Mouse (Mus musculus): ENCODE results near the gene Cdc25b. TPM values are rescaled to one million over a fixed set of nuclear protein-coding genes. Genes with fewer than 3 reads are reported as not detected.

Cdc25b gene
- polyA plus RNA-seq, 1 experiment from 2014 or later: 236 TPM

- ATAC-seq (ENCODE audit: insufficient read depth): no peak
- Histone ChIP-seq H3K36me3 (replicated peaks) (peaks cover 79% of the 10 kb centered on the region), H3K4me3 (replicated peaks) (no peak overlapping the region), H3K27me3 (no peaks in the 10 kb centered on the region), H3K9ac (no peak overlapping the region), H3K4me2 (no peak overlapping the region), H3K9me3 (replicated peaks) (no peaks in the 10 kb centered on the region), H3K27ac (replicated peaks) (no peak overlapping the region), H3K4me1 (replicated peaks) (peaks cover 28% of the 10 kb centered on the region)
- WGBS (ENCODE audit: insufficient replicate concordance): 78% methylated on average over 2 of the region's 2 CpGs
Observed at GRCm38 (mm10) chr2:131145536-131145935, 41.2 kb upstream of the Cdc25b start.

GRCm38 (mm10) chr2:131146193-131147042 is 40.3 kb upstream of the Cdc25b start:
- Histone ChIP-seq H3K27me3 (no peaks in the 10 kb centered on the region), H3K9ac (no peak overlapping the region), H3K4me1 (replicated peaks) (peaks cover 29% of the 10 kb centered on the region), H3K9me3 (replicated peaks) (no peaks in the 10 kb centered on the region), H3K36me3 (replicated peaks) (peaks cover 88% of the 10 kb centered on the region), H3K4me3 (replicated peaks) (no peak overlapping the region), H3K4me2 (no peak overlapping the region), H3K27ac (replicated peaks) (no peak overlapping the region)
- ATAC-seq (ENCODE audit: insufficient read depth): no peak
- 78% methylated on average over 21 of the region's 21 CpGs for WGBS (ENCODE audit: insufficient replicate concordance)

- H3K4me2 ChIP-seq: no peak overlapping the region
- no peaks in the 10 kb centered on the region for H3K9me3 ChIP-seq (replicated peaks)
- H3K9ac ChIP-seq: no peak overlapping the region
- H3K4me3 ChIP-seq (replicated peaks): no peak overlapping the region
- no peaks in the 10 kb centered on the region for H3K27me3 ChIP-seq
- peaks cover 94% of the 10 kb centered on the region for H3K36me3 ChIP-seq (replicated peaks)
- H3K4me1 ChIP-seq (replicated peaks): peaks cover 30% of the 10 kb centered on the region
- ATAC-seq (ENCODE audit: insufficient read depth): no peak
- WGBS (ENCODE audit: insufficient replicate concordance): 92% methylated on average over 8 of the region's 8 CpGs
- H3K27ac ChIP-seq (replicated peaks): no peak overlapping the region
Observed at GRCm38 (mm10) chr2:131147043-131147365, 39.7 kb upstream of the Cdc25b start.

- ATAC-seq (ENCODE audit: insufficient read depth): no peak
- WGBS (ENCODE audit: insufficient replicate concordance): 83% methylated on average over 8 of the region's 8 CpGs
- Histone ChIP-seq H3K4me2 (no peak overlapping the region), H3K4me1 (replicated peaks) (peaks cover 32% of the 10 kb centered on the region), H3K27ac (replicated peaks) (peak overlapping the region; percentile 33; the same call in 1 of the 2 replicates), H3K4me3 (replicated peaks) (no peak overlapping the region), H3K9ac (no peak overlapping the region), H3K9me3 (replicated peaks) (no peaks in the 10 kb centered on the region), H3K27me3 (no peaks in the 10 kb centered on the region), H3K36me3 (replicated peaks) (peaks cover 98% of the 10 kb centered on the region)
Observed at GRCm38 (mm10) chr2:131148353-131149253, 38.1 kb upstream of the Cdc25b start.

- ATAC-seq (ENCODE audit: insufficient read depth): no peak
- Histone ChIP-seq H3K4me1 (replicated peaks) (peaks cover 39% of the 10 kb centered on the region), H3K36me3 (replicated peaks) (peaks cover 98% of the 10 kb centered on the region), H3K9ac (no peak overlapping the region), H3K27me3 (no peaks in the 10 kb centered on the region), H3K4me3 (replicated peaks) (no peak overlapping the region), H3K27ac (replicated peaks) (peak overlapping the region; percentile 33; the same call in 1 of the 2 replicates), H3K9me3 (replicated peaks) (no peaks in the 10 kb centered on the region), H3K4me2 (no peak overlapping the region)
- WGBS (ENCODE audit: insufficient replicate concordance): 72% methylated on average over 3 of the region's 3 CpGs
Observed at GRCm38 (mm10) chr2:131149254-131149578, 37.5 kb upstream of the Cdc25b start.

GRCm38 (mm10) chr2:131152166-131152730 is 34.5 kb upstream of the Cdc25b start:
- no peaks in the 10 kb centered on the region for H3K27me3 ChIP-seq
- H3K9ac ChIP-seq: no peak overlapping the region; the same call in 1 of the 2 replicates
- peak overlapping the region; percentile 51 for H3K4me2 ChIP-seq
- peak; percentile 97 for ATAC-seq (ENCODE audit: insufficient read depth)
- 0 out of 2 replicates have a peak overlapping the region, but pooled peaks have one; percentile 4 for H3K4me3 ChIP-seq (replicated peaks)
- peaks cover 65% of the 10 kb centered on the region for H3K4me1 ChIP-seq (replicated peaks)
- H3K36me3 ChIP-seq (replicated peaks): peaks cover 96% of the 10 kb centered on the region
- H3K27ac ChIP-seq (replicated peaks): peak overlapping the region; percentile 86
- H3K9me3 ChIP-seq (replicated peaks): no peaks in the 10 kb centered on the region
- 41% methylated on average over 7 of the region's 7 CpGs for WGBS (ENCODE audit: insufficient replicate concordance)

GRCm38 (mm10) chr2:131154036-131154435 is 32.7 kb upstream of the Cdc25b start:
- Histone ChIP-seq H3K36me3 (replicated peaks) (peaks cover 78% of the 10 kb centered on the region), H3K27ac (replicated peaks) (peak overlapping the region; percentile 86), H3K4me1 (replicated peaks) (peaks cover 82% of the 10 kb centered on the region), H3K27me3 (no peaks in the 10 kb centered on the region), H3K4me2 (no peak overlapping the region), H3K4me3 (replicated peaks) (no peak overlapping the region), H3K9me3 (replicated peaks) (no peaks in the 10 kb centered on the region), H3K9ac (no peak overlapping the region)
- 86% methylated on average over 4 of the region's 4 CpGs for WGBS (ENCODE audit: insufficient replicate concordance)
- no peak for ATAC-seq (ENCODE audit: insufficient read depth)

- Histone ChIP-seq H3K9me3 (replicated peaks) (no peaks in the 10 kb centered on the region), H3K36me3 (replicated peaks) (peaks cover 49% of the 10 kb centered on the region), H3K4me2 (peak overlapping the region; percentile 96), H3K4me1 (replicated peaks) (peaks cover 80% of the 10 kb centered on the region), H3K27ac (replicated peaks) (peak overlapping the region; percentile 96), H3K9ac (0 out of 2 replicates have a peak overlapping the region, but pooled peaks have one; percentile 94), H3K4me3 (replicated peaks) (no peak overlapping the region; the same call in 1 of the 2 replicates), H3K27me3 (no peaks in the 10 kb centered on the region)
- no peak for ATAC-seq (ENCODE audit: insufficient read depth)
- WGBS (ENCODE audit: insufficient replicate concordance): 81% methylated on average over 7 of the region's 7 CpGs
Observed at GRCm38 (mm10) chr2:131156987-131157386, 29.8 kb upstream of the Cdc25b start.

- Histone ChIP-seq H3K27ac (replicated peaks) (peak overlapping the region; percentile 96), H3K4me2 (peak overlapping the region; percentile 96), H3K4me1 (replicated peaks) (peaks cover 55% of the 10 kb centered on the region), H3K36me3 (replicated peaks) (peaks cover 25% of the 10 kb centered on the region), H3K9me3 (replicated peaks) (no peaks in the 10 kb centered on the region), H3K9ac (peak overlapping the region; percentile 94), H3K4me3 (replicated peaks) (peak overlapping the region; percentile 81), H3K27me3 (peaks cover 8% of the 10 kb centered on the region; the same call in 1 of the 2 replicates)
- peak; percentile 88 for ATAC-seq (ENCODE audit: insufficient read depth)
- WGBS (ENCODE audit: insufficient replicate concordance): under 1% methylated on average over 18 of the region's 18 CpGs
Observed at GRCm38 (mm10) chr2:131159491-131159910, 27.2 kb upstream of the Cdc25b start.

GRCm38 (mm10) chr2:131159938-131160581 is 26.7 kb upstream of the Cdc25b start, which contains the start of gene 1700037H04Rik:
Gene 1700037H04Rik (minus strand): TSS chr2:131160081.
- H3K4me1 ChIP-seq (replicated peaks): peaks cover 50% of the 10 kb centered on the region
- peak within 1 kb of the TSS; percentile 81 for H3K4me3 ChIP-seq (replicated peaks)
- peaks cover 20% of the 10 kb centered on the region for H3K36me3 ChIP-seq (replicated peaks)
- ATAC-seq (ENCODE audit: insufficient read depth): peak; percentile 93
- H3K27me3 ChIP-seq: peaks cover 12% of the 10 kb centered on the region
- H3K9me3 ChIP-seq (replicated peaks): no peaks in the 10 kb centered on the region
- WGBS (ENCODE audit: insufficient replicate concordance): under 1% methylated on average over 54 of the region's 54 CpGs
- peak within 1 kb of the TSS; percentile 94 for H3K9ac ChIP-seq
- H3K4me2 ChIP-seq: peak within 1 kb of the TSS; percentile 96
- H3K27ac ChIP-seq (replicated peaks): peak within 1 kb of the TSS; percentile 96
